Mouse (Mus musculus): ENCODE results near the gene Vmn1r223.
"Not testable (repeated sequence)": the region's sequence is repeated elsewhere in the genome, so short reads cannot be mapped to it uniquely, and the experiment has no call there.

The Vmn1r223 gene

GRCm38 (mm10) chr13:23246834-23247233 is at the start of gene Vmn1r223:
Vmn1r223 (plus strand) TSS chr13:23247134.
- in situ Hi-C loops (cut with MboI; ENCODE audit: low sequenced_read_pairs) = loop anchor here (25.0 kb wide), 1 partner anchor 1160 kb away; the partner anchor contains the start of gene Vmn1r188

- in situ Hi-C loops (cut with MboI; ENCODE audit: low sequenced_read_pairs) = not testable (repeated sequence)
Measured at GRCm38 (mm10) chr13:23203885-23204284, 43.0 kb upstream of the Vmn1r223 start.

- in situ Hi-C loops (cut with MboI; ENCODE audit: low sequenced_read_pairs) = not testable (repeated sequence)
Measured at GRCm38 (mm10) chr13:23213827-23214226, 33.1 kb upstream of the Vmn1r223 start, which contains the start of gene Vmn1r221. Vmn1r221 (plus strand) TSS chr13:23214127.

- in situ Hi-C loops (cut with MboI; ENCODE audit: low sequenced_read_pairs) = loop anchor here (25.0 kb wide), 1 partner anchor 1149 kb away; the partner anchor contains the start of gene Vmn1r188
Measured at GRCm38 (mm10) chr13:23235847-23236246, 11.1 kb upstream of the Vmn1r223 start, which contains the start of gene Vmn1r222. Vmn1r222 (minus strand) TSS chr13:23235947.

- in situ Hi-C loops (cut with MboI; ENCODE audit: low sequenced_read_pairs) = no loop called here
Measured at GRCm38 (mm10) chr13:23258546-23259048, 11.7 kb downstream of the Vmn1r223 start.

GRCm38 (mm10) chr13:23268606-23269005 is 21.7 kb downstream of the Vmn1r223 start:
- in situ Hi-C loops (cut with MboI; ENCODE audit: low sequenced_read_pairs) = not testable (repeated sequence)

- in situ Hi-C loops (cut with MboI; ENCODE audit: low sequenced_read_pairs) = not testable (repeated sequence)
Measured at GRCm38 (mm10) chr13:23269127-23269526, 22.2 kb downstream of the Vmn1r223 start.

GRCm38 (mm10) chr13:23269681-23270080 is 22.7 kb downstream of the Vmn1r223 start:
- in situ Hi-C loops (cut with MboI; ENCODE audit: low sequenced_read_pairs) = no loop called here

- in situ Hi-C loops (cut with MboI; ENCODE audit: low sequenced_read_pairs) = no loop called here
Measured at GRCm38 (mm10) chr13:23270321-23271101, 23.6 kb downstream of the Vmn1r223 start.

GRCm38 (mm10) chr13:23279576-23279975 is 32.6 kb downstream of the Vmn1r223 start:
- in situ Hi-C loops (cut with MboI; ENCODE audit: low sequenced_read_pairs) = loop anchor here (25.0 kb wide), 1 partner anchor 1392 kb away; no protein-coding TSS in a partner anchor

GRCm38 (mm10) chr13:23279992-23280391 is 33.1 kb downstream of the Vmn1r223 start:
- in situ Hi-C loops (cut with MboI; ENCODE audit: low sequenced_read_pairs) = loop anchor here (25.0 kb wide), 1 partner anchor 1393 kb away; no protein-coding TSS in a partner anchor

- in situ Hi-C loops (cut with MboI; ENCODE audit: low sequenced_read_pairs) = loop anchor here (25.0 kb wide), 1 partner anchor 1398 kb away; no protein-coding TSS in a partner anchor
Measured at GRCm38 (mm10) chr13:23285191-23285920, 38.4 kb downstream of the Vmn1r223 start.

- in situ Hi-C loops (cut with MboI; ENCODE audit: low sequenced_read_pairs) = loop anchor here (25.0 kb wide), 1 partner anchor 1399 kb away; no protein-coding TSS in a partner anchor
Measured at GRCm38 (mm10) chr13:23285921-23286720, 39.2 kb downstream of the Vmn1r223 start.

- in situ Hi-C loops (cut with MboI; ENCODE audit: low sequenced_read_pairs) = loop anchor here (25.0 kb wide), 1 partner anchor 1400 kb away; no protein-coding TSS in a partner anchor
Measured at GRCm38 (mm10) chr13:23286721-23287362, 39.9 kb downstream of the Vmn1r223 start.

- in situ Hi-C loops (cut with MboI; ENCODE audit: low sequenced_read_pairs) = loop anchor here (25.0 kb wide), 1 partner anchor 1410 kb away; no protein-coding TSS in a partner anchor
Measured at GRCm38 (mm10) chr13:23297737-23298136, 50.8 kb downstream of the Vmn1r223 start.

- in situ Hi-C loops (cut with MboI; ENCODE audit: low sequenced_read_pairs) = loop anchor here (25.0 kb wide), 1 partner anchor 1411 kb away; no protein-coding TSS in a partner anchor
Measured at GRCm38 (mm10) chr13:23298445-23299232, 51.7 kb downstream of the Vmn1r223 start.

GRCm38 (mm10) chr13:23299276-23299998 is 52.5 kb downstream of the Vmn1r223 start:
- in situ Hi-C loops (cut with MboI; ENCODE audit: low sequenced_read_pairs) = loop anchor here (25.0 kb wide), 1 partner anchor 1412 kb away; no protein-coding TSS in a partner anchor

GRCm38 (mm10) chr13:23299999-23300341 is 53.0 kb downstream of the Vmn1r223 start:
- in situ Hi-C loops (cut with MboI; ENCODE audit: low sequenced_read_pairs) = loop anchor here (10.0 to 25.0 kb wide), 3 partner anchors 115 to 1413 kb away; no protein-coding TSS in a partner anchor

Data from CH12F3 (cell line).